Mouse (Mus musculus) megakaryocyte, adult 5-6 weeks (primary cell): ENCODE measurements around the gene Abtb2. TPM values are rescaled to one million over a fixed set of nuclear protein-coding genes. Genes with fewer than 3 reads are reported as not detected.

Experiments used
- ATAC-seq: 2 replicates; pipeline ENCODE4 v1.8.0; 2016; ENCODE audit warnings: mild to moderate bottlenecking, inconsistent platforms; ENCODE audit not compliant: poor library complexity, severe bottlenecking
- total RNA-seq, 2 experiments: library from RNA; stranded (forward) in 1 of 2; stranded (reverse) in 1 of 2; fragments of 153-499, 151-499 nt in 1 of 2; fragments of 221-1000, 200-1000 nt in 1 of 2; gene quantifications; 2 replicates each; pipeline versions ENCODE4 v1.2.3 to v1.2.4; 2015 to 2017

The Abtb2 gene
- total RNA-seq, 2 experiments from 2014 or later = 3.8 TPM

GRCm38 (mm10) chr2:103613865-103614264, 47.8 kb downstream of the Abtb2 start:
- no peak for ATAC-seq

GRCm38 (mm10) chr2:103615028-103615427, 48.9 kb downstream of the Abtb2 start:
- peak; percentile 96 for ATAC-seq

GRCm38 (mm10) chr2:103618407-103618806, 52.3 kb downstream of the Abtb2 start:
- ATAC-seq = no peak

GRCm38 (mm10) chr2:103622950-103623349, 56.8 kb downstream of the Abtb2 start:
- no peak for ATAC-seq

DNA sequence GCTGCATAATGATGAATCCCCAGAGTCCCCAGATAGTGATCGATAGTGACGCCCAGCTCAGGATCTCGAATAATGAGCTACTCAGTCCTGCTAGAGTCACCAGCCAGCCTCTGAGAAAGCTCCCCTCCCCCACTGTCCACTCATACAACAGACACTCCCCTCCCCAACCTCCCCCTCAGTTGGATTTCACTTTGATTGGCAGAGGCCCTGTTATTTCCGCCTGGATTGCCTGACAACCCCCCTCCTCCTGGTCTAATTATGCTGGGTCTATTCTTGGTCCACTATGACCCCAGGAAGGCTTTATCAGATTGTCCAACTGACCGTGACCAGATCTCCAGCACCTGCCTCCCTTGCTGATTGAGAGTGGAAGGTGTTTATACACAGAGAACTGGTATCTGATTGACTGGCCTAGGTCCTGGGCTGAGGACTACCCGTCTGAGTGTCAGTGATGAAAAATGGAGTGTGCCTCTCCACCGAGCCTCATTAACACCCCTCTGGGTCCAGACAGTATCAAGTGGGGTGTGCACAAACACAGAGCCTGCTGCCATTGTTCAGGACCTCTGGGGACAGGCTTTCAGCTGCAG, 59.3 kb downstream of the Abtb2 start:
- no peak for ATAC-seq

DNA sequence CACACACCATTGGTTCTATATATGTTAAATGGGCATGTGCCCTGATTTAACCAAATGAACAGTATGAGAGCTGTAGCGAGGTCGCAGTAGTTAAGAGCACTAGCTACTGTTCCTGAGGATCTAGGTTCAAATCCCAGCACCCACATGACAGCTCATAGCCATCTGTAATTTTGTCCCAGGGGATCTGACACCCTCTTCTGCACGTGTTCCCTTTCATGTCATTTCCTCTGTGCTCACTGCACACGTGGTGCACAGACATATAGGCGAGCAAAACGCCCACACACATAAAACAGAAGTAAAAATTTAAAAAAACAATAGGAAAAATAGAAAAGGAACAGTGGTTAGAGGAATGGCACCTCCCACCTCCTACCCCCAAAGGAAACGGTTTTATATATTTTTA, 61.0 kb downstream of the Abtb2 start:
- ATAC-seq = peak; percentile 57; the same call in 1 of the 2 replicates

- no peak for ATAC-seq
These were observed 63.8 kb downstream of the Abtb2 start for GRCm38 (mm10) chr2:103629956-103630355.

- ATAC-seq = no peak
These were observed 65.2 kb downstream of the Abtb2 start for GRCm38 (mm10) chr2:103631293-103631717.

GRCm38 (mm10) chr2:103632136-103632925, 66.2 kb downstream of the Abtb2 start:
- peak; percentile 31; the same call in 1 of the 2 replicates for ATAC-seq

GRCm38 (mm10) chr2:103632926-103633250, 66.8 kb downstream of the Abtb2 start:
- no peak for ATAC-seq

- ATAC-seq = no peak
These were observed 69.8 kb downstream of the Abtb2 start for GRCm38 (mm10) chr2:103635731-103636487.

DNA sequence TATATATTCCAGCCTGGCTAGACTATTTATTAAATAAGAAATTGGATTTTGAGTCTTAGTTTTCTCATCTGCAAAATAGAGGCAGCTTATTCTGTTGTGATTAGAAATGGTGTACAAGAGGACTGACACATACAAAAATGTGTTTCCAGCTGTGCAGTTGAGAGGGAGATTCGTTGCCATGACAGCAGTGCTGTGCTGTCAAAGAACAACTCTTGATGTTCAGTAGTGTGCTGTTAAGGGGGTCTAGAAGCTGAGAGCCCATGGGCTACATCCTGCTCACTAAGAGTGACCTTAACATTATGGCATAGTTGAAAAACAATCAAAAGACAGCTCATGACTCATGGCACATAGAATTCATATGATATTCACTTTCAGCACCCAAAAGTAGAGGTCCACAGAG, 71.3 kb downstream of the Abtb2 start:
- ATAC-seq = 0 out of 2 replicates have a peak, but pooled peaks have one; percentile 3

DNA sequence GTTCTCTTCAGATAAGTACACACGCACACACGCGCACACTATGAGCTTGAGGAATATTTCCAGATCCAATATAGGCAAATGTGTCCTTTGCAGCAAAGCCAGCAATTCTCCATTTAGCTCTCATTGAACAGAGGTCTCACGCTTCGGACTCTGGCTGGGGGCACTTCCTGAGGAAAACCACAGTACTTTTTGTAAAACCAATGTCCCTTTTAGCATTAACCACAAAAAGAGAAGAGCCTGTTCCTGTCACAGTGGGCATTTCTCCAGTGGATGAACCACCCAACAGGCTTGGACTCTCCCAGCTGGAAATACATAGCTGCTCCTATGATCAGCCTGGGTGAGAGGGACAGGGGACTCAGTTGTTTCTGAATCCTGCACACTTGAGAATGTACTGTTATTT, 71.8 kb downstream of the Abtb2 start:
- peak; percentile 51 for ATAC-seq

DNA sequence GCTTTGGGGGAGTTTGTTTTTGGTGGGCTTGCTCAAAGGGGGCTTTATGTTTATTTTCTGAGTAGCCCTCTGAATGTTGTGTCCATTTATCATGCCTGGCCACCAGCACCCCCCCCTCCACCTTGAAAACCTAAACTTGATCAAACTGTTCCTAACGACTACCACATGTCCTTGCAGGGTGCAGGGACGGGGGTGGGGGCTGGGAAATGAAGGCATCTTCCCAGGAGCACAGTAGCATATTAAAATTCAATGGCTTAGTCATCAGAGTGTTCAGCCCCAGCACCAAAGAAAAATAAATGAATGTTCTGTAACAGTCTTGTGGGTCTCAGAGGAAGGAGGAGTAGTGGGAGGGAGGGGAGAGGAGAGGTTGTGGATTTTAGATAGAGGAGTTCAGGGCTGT, 73.6 kb downstream of the Abtb2 start:
- no peak for ATAC-seq

GRCm38 (mm10) chr2:103640861-103641260, 74.8 kb downstream of the Abtb2 start:
- no peak for ATAC-seq

- ATAC-seq = no peak
These were observed 77.6 kb downstream of the Abtb2 start for GRCm38 (mm10) chr2:103643584-103644211.

- ATAC-seq = no peak
These were observed 78.3 kb downstream of the Abtb2 start for GRCm38 (mm10) chr2:103644418-103644817.

DNA sequence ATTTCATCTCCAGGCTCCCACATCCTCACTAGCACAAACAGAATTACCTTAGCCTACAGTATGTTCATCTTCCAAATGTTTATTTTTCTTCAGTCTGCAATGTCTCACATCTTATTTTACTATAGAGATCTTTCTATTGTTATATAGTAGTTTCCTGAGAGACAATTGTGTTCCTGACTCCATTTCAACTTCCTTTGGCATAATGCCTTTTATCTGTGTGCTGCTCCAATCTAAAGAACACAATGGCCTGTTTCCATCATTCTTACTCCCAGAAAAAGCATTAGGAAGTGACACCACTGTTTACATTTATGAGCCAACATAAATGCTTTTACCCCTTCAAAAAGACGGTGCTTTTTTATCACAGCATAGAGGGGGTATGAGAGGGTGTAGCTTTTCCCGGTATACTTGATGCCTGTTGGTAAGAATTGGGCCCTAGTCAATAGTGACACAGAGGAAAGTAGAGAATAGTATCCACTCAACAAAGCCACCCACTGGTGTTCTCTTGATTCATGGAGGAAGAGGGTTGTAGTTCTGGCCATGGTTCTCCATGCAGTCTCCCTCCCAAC, 84.3 kb downstream of the Abtb2 start:
- ATAC-seq = no peak

DNA sequence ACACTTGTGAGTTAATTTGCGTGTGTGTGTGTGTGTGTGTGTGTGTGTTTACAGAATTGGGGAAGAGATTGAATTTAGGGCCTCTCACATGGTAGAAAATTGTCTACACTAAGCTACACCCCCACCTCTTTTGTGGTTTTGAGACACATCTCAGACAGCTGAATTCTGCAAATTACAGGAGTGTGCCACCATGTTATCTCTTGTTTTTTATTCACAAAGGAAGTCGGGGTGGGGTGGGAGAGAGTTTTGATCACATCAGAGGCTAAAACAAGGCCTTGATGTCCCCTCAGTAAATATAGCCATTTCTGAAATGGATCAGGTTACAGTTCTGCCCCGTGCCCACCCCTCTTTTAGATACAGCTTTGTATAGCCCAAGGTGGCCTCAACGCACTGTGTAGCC, 86.0 kb downstream of the Abtb2 start:
- no peak for ATAC-seq

- peak; percentile 61 for ATAC-seq
These were observed 88.9 kb downstream of the Abtb2 start for GRCm38 (mm10) chr2:103655037-103655436.

DNA sequence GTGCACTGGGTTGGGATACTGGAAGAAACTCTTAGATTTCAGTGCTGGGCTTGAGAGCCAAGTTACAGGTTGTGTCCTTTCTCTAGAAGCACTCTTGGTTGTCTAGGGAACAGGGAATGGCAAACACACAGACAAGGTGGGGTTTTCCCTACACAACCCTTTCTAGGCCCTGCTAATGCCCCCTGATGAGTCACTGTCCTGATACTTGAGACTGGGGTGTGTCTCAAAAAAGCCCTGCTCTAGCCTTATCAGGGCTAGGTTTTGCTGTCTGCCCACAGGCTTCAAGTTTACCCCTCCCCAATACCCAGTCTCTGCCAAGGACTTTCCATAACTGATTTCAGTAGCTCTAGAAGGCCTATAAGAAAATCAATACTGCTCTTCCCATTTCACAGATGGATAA, 89.9 kb downstream of the Abtb2 start:
- no peak for ATAC-seq
